ENCODE assay signal across 8 mouse cellular contexts in the genomic region with DNA sequence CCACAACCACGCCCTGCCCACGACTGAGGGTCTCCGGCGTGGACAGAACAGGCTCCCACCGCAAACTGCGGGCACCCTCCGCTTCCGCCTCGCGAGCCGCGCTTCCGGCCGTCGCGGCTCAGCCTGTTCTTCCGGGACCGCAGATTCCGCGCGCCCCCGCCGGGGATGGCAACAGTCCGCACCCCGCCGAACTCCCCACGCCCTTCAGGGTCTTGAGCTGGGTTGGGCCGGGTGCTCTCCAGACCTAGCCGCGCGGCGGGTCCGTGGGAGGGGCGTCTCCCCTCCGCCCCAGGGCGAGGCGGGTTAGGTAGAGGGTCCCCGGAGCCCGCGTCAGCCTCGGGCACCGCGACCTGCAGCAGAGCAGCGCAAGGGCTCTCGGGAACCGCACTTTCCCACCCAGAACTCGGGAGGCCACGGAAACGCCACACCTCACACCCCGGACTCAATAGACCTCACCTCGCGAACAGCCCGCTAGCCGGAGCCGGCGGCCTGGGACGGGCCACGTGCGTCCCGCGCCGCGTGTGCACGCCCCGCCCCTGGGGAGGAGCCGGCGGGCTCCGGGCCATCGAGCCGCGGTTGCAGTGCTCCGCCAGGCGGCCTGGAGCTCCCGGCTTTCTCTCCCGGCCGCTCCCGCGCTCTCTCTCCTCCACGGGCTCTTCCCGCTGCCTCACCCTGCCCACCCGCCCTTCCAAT. TPM values are rescaled to one million over a fixed set of nuclear protein-coding genes. Genes with fewer than 3 reads are reported as not detected.
DNase-seq lines count a peak whose midpoint lies in the region; ATAC-seq and TF ChIP-seq lines count a peak whose summit lies in the region.

Gene Myo19, plus strand, starts transcription at position 377 of the 693 bp plus-strand sequence.
Gene Pigw, minus strand, starts transcription at position 514 of the 693 bp plus-strand sequence.

- TF ChIP-seq CTCF in gastrocnemius, adult 2 months (IDR thresholded peaks at IDR 0.05): peak; percentile 46
- no peak for TF ChIP-seq CTCF in hindbrain, postnatal 0 days (IDR thresholded peaks at IDR 0.05; ENCODE audit: low read depth)

- H3K4me1 ChIP-seq in hindbrain, postnatal 0 days (ENCODE audit: insufficient read depth, low read length): peaks cover 8% of the 10 kb centered on the region; the same call in 1 of the 2 replicates

- peaks cover 12% of the 10 kb centered on the region; the same call in 1 of the 2 replicates for H3K36me3 ChIP-seq in hindbrain, postnatal 0 days (ENCODE audit: insufficient read depth, low read length)

- H3K27me3 ChIP-seq in hindbrain, postnatal 0 days (ENCODE audit: insufficient read depth, low read length): no peaks in the 10 kb centered on the region

- peak; percentile 43 to 76 for DNase-seq in cerebellum, postnatal 4 days (ENCODE audit: low spot score in 2 of 2)
- DNase-seq in gastrocnemius, adult 2 months: peak; percentile 93
- DNase-seq in hindbrain, postnatal 0 days (ENCODE audit: low spot score): peak; percentile 91
- DNase-seq in left cerebral cortex, postnatal 14 days (ENCODE audit: low spot score in 2 of 2): peak; percentile 66 to 81
- DNase-seq in right cerebral cortex, postnatal 25 days: peak; percentile 85
- DNase-seq in urinary bladder, postnatal 4 days (ENCODE audit: low spot score in 2 of 2): peak; percentile 78 to 82

- WGBS in hindbrain, postnatal 0 days: 1% methylated on average over 65 of the region's 81 CpGs

- ATAC-seq in activated CD4-positive, CD25-positive, alpha-beta regulatory T cell, adult 4 months: peak; percentile 84
- ATAC-seq in hindbrain, postnatal 0 days: peak; percentile 94
- peak; percentile 80 for ATAC-seq in megakaryocyte-erythroid progenitor cell, adult 5-6 weeks (replicated peaks; ENCODE audit: low FRiP score, low TSS enrichment, poor library complexity, severe bottlenecking)

- H3K9me3 ChIP-seq in hindbrain, postnatal 0 days (ENCODE audit: low read length): no peaks in the 10 kb centered on the region

- intact Hi-C loops in gastrocnemius, adult 2 months (cut with DNase I): loop anchor here (10.0 kb wide), 1 partner anchor 255 kb away; no protein-coding TSS in a partner anchor
- intact Hi-C loops in left cerebral cortex, postnatal 14 days (cut with DNase I): no loop called here

- peak within 1 kb of the TSS; percentile 94 for H3K4me2 ChIP-seq in hindbrain, postnatal 0 days (ENCODE audit: low read depth, low read length)

- H3K9ac ChIP-seq in hindbrain, postnatal 0 days (replicated peaks; ENCODE audit: low read length): peak within 1 kb of the TSS; percentile 82

- H3K4me3 ChIP-seq in gastrocnemius, adult 2 months: peak within 1 kb of the TSS; percentile 80
- H3K4me3 ChIP-seq in hindbrain, postnatal 0 days (ENCODE audit: low read length): peak within 1 kb of the TSS; percentile 67

- H3K27ac ChIP-seq in gastrocnemius, adult 2 months: peak within 1 kb of the TSS; percentile 94
- peak within 1 kb of the TSS; percentile 88 for H3K27ac ChIP-seq in hindbrain, postnatal 0 days

RNA-seq across cellular contexts. Expression of gene Myo19, which starts in this region (rescaled TPM):
- 1 to 10 TPM; 2.3 to 3.2 TPM for polyA plus RNA-seq in activated CD4-positive, CD25-positive, alpha-beta regulatory T cell, adult 4 months (2017; shearing (Covaris generic))
- 1 to 10 TPM; 3.1 to 4.6 TPM for total RNA-seq in gastrocnemius, adult 2 months (2021)
- 8.6 and 13.0 TPM in 2 replicates for total RNA-seq in hindbrain, postnatal 0 days (2014; rRNA removed)
- 4.7 and 4.9 TPM in 2 replicates for polyA plus RNA-seq in hindbrain, postnatal 0 days (2015; fragmentation: Nextera tagmentation; extraction: Ambion mirVana)
- 10 to 100 TPM; 12.3 to 12.8 TPM for total RNA-seq in left cerebral cortex, postnatal 14 days (2021)
- total RNA-seq in megakaryocyte-erythroid progenitor cell, adult 5-6 weeks (2014; fragmentation: Nextera tagmentation): 15.2 and 24.5 TPM in 2 replicates
- total RNA-seq in megakaryocyte-erythroid progenitor cell, adult 5-6 weeks (2017): 3.5 and 10.3 TPM in 2 replicates

RNA-seq across cellular contexts. Expression of gene Pigw, which starts in this region (rescaled TPM):
- polyA plus RNA-seq in activated CD4-positive, CD25-positive, alpha-beta regulatory T cell, adult 4 months (2017; shearing (Covaris generic)): 1 to 10 TPM; 1.5 to 3.2 TPM
- total RNA-seq in gastrocnemius, adult 2 months (2021): 1 to 10 TPM; 5.1 to 5.3 TPM
- 1.9 and 3.6 TPM in 2 replicates for total RNA-seq in hindbrain, postnatal 0 days (2014; rRNA removed)
- polyA plus RNA-seq in hindbrain, postnatal 0 days (2015; fragmentation: Nextera tagmentation; extraction: Ambion mirVana): 1.5 and 1.6 TPM in 2 replicates
- 1 to 10 TPM; 7.5 to 9.5 TPM for total RNA-seq in left cerebral cortex, postnatal 14 days (2021)
- 10.2 and 11.1 TPM in 2 replicates for total RNA-seq in megakaryocyte-erythroid progenitor cell, adult 5-6 weeks (2014; fragmentation: Nextera tagmentation)
- total RNA-seq in megakaryocyte-erythroid progenitor cell, adult 5-6 weeks (2017): 12.3 and 14.5 TPM in 2 replicates

Comparison
In these comparisons a context has a peak if more than half of its experiments do, and no peak if none do; other contexts are left out.
1. Peak in every context shown above with its lines: DNase-seq, ATAC-seq, H3K4me3 ChIP-seq and H3K27ac ChIP-seq.